Mouse (Mus musculus) layer of hippocampus, adult 2 months (tissue): ENCODE data around the gene Sft2d1. TPM values are rescaled to one million over a fixed set of nuclear protein-coding genes. Genes with fewer than 3 reads are reported as not detected.

Source experiments
- DNase-seq, 2 experiments: peaks; one replicate each; pipeline ENCODE4 v3.0.0; 2022; ENCODE audit warnings: low spot score in 2 of 2
- H3K27ac ChIP-seq: fragments of 200-600 bp; 2 replicates; pipeline ENCODE4 v1.8.1; 2022
- H3K4me3 ChIP-seq: fragments of 200-600 bp; 2 replicates; pipeline ENCODE4 v1.8.1; 2022; ENCODE audit warnings: mild to moderate bottlenecking
- CTCF ChIP-seq: fragments of 200-600 bp; conservative IDR thresholded peaks from 2 replicates; pipeline ENCODE4 v1.8.1; 2022; ENCODE audit warnings: antibody characterized with exemption, mild to moderate bottlenecking, moderate library complexity
- total RNA-seq, 2 experiments: library from RNA; stranded (reverse); gene quantifications; 2 replicates each; pipeline ENCODE4 v1.2.3; 2021

Sft2d1 gene
- total RNA-seq, 2 experiments from 2014 or later = 48.4 to 61.5 TPM

DNA sequence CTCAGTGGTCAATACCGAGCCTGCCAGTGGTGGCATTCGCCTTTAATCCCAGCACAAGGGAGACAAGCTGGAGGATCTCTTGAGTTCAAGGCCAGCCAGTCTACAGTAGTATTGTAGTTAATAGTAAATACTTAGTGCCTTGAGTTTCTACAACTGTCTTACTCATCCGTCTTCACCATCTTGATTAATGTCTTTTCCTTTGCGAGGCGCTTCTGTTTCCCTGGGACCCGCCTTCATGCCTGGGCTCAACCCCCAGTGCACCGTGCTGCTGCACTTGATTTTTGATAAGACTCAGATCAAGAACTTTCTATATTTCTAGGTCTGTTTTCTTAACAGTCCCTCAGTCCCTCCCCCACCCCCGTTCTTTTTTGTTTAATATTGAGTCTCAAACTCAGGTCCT lies 25.8 kb upstream of the Sft2d1 start:
- no peak for TF ChIP-seq CTCF
- H3K27ac ChIP-seq = peak overlapping the region; percentile 100; the same call in 1 of the 2 replicates
- no peak for DNase-seq
- H3K4me3 ChIP-seq = peak overlapping the region; percentile 94

DNA sequence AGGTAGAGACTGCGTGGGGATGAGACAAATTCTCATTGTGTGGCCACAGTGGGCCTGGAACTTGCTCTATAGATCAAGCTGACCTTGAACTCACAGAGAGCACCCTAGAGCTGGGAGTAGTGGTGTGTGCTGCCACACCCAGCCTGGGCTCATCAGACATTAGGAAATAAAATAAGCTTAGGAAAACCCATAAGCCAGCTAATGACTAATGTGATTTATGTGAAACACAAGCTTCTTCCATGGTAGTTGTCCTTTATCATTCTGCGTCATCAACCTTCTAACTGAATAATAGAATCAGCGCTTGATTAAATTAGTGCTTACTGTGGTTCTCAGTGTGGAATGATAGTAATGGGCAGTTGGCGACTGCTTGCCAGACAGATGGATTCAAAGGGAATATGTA lies 23.9 kb upstream of the Sft2d1 start:
- no peak for DNase-seq
- no peak overlapping the region for H3K27ac ChIP-seq
- TF ChIP-seq CTCF = no peak
- no peak overlapping the region for H3K4me3 ChIP-seq

DNA sequence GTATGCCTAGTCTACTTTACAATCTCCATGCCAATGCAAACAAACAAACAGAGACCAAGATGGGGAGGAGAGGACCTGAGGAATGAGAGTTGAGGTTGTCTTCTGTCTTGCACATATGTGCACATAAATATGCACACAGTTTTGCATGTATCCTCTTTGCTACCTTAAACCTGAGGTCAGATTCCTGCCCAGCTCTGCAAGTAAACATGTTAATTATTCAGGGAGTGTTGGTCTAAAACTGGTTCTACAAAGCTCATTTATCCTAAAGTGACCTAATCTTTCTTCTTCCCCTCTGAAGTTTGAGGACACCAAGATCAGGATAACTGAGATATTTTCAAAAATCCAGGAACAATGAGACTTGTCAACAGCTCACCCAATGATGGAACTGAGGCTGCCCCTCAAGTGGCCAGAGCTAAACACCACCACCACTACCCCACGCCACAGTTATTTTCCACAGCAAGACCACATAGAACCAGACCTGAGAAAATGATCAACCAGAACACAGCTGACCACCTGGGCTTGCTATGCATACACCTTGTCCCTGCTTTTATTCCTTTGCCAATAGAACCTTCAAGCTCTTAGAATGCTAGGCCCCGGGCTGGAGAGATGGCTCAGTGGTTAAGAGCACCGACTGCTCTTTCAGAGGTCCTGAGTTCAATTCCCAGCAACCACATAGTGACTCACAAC lies 20.8 kb upstream of the Sft2d1 start:
- Histone ChIP-seq H3K27ac (no peak overlapping the region), H3K4me3 (no peak overlapping the region)
- DNase-seq = no peak
- TF ChIP-seq CTCF = no peak

DNA sequence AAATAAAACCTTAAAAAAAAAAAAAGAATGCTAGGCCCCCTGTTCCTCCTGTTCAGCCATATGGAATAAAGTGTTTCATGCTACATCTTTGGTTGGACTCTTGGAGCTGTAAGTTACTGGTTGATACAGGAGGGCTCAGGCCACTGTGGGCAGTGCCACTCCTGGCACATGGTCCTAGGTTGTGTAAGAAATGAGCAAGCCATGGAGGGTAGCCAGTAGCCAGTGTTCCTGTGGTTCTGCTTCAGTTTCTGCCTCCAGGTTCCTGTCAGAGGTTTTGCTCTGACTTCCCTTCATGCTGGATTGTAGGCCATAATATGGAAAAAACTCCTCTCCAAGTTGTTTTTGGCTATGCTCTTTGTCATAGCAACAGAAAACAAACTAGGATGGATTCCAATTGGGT lies 20.2 kb upstream of the Sft2d1 start:
- no peak for DNase-seq
- no peak for TF ChIP-seq CTCF
- Histone ChIP-seq H3K4me3 (no peak overlapping the region), H3K27ac (no peak overlapping the region)

DNA sequence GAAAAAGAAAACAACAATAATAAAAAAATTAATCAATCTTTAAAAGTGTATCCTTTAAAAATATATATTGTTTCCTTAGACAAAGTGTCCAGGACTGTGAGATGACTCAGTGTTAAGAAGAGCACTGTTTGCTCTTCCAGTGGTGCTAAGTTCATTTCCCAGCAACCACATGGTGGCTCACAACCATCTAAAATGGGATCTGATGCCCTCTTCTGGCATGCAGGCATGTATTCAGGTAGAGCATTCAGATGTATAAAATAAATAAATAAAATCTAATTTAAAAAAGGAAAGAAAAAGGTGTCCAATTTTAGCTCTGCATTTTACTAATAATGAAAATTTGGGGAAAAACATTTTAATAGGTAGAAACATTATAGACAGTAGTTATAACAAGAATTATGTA lies 15.1 kb upstream of the Sft2d1 start:
- peak; percentile 62 for TF ChIP-seq CTCF

DNA sequence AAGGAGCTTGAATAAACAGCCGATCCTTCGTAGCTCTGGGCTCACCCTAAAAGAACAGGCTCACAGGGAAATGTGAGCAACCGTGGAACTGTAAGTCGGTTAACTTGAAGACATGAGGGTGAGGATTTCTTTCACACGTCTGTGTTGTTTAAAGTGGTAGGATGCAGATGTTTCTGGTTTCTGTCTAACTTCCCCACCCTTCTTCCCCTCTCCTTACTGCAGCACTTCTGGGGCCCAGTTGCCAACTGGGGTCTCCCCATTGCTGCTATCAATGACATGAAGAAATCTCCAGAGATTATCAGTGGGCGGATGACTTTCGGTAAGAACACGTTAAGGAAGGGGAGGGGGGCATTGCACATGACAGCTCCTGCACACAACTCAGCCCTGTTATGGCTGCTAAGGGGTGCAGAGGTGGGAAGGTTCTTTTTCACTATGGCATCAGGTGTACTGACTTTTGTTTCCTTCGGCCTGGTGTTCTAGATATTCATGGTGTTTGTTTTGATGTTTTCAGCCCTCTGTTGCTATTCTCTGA lies 14.5 kb upstream of the Sft2d1 start:
- Histone ChIP-seq H3K4me3 (no peak overlapping the region), H3K27ac (no peak overlapping the region)
- DNase-seq = no peak
- TF ChIP-seq CTCF = no peak

More for the DNA sequence above, 15.1 kb upstream of the Sft2d1 start:
- no peak for DNase-seq
- Histone ChIP-seq H3K27ac (no peak overlapping the region), H3K4me3 (no peak overlapping the region)

DNA sequence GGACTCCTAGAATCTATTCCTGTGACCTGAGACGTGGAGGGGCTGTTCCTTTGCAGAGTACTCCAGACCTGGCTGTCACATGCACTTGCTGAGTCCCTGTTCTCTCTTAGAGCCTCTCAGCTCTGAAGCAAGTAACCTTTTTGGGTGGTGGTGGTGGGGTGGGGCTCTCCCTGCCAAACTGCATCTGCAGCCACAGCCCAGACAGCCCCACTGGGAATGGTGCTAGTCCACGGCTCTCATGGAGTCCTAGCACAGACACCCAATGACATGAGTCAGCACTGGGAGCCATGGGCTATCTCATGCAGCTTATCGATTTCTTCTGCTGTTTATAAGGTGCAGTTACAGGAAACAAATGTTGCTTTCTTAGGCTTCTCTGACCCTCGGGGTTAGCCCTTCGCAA lies 13.2 kb upstream of the Sft2d1 start:
- DNase-seq = no peak
- no peak for TF ChIP-seq CTCF
- Histone ChIP-seq H3K4me3 (no peak overlapping the region), H3K27ac (peak overlapping the region; percentile 72; the same call in 1 of the 2 replicates)

DNA sequence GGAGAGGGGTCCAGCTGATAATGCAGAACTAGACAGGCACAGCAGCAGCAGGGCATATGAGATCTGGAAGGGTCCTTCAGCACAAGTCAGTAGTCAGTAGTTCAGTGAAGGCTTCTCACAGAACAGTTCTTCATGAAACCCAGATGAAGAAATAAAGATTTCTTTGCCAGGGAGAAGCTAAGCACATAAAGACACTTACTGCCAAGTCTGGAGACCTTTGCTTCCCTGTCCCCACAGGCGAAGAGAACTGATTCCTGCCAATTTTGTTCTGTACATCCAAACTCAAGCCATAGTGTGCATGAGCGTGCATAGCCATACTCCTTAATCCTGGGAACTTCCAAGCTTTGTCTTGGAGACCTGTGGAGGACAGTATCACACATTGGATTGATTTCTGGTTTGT lies 12.6 kb upstream of the Sft2d1 start:
- no peak for DNase-seq
- Histone ChIP-seq H3K27ac (peak overlapping the region; percentile 72; the same call in 1 of the 2 replicates), H3K4me3 (no peak overlapping the region)
- no peak for TF ChIP-seq CTCF

DNA sequence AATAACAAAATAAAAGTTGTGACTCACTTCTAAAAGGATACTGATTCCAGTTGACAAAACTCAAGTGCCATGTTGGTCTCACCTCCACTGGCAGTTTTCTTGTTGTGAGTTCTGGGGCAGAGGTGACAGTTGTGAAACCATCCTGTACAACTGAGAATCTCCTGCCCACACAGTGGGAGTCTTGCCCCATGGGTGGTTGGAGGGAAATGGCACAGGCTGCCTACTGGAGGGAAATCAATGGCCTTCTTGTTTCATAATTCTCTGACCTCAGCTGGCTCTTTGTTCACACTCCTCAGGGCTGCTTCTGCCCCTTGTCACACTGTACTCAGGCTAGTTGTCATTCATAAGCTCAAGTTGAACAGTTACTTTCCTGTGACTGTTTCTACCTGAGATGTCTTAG lies 11.4 kb upstream of the Sft2d1 start:
- H3K27ac ChIP-seq = peak overlapping the region; percentile 72; the same call in 1 of the 2 replicates
- DNase-seq = no peak
- no peak for TF ChIP-seq CTCF
- no peak overlapping the region for H3K4me3 ChIP-seq

DNA sequence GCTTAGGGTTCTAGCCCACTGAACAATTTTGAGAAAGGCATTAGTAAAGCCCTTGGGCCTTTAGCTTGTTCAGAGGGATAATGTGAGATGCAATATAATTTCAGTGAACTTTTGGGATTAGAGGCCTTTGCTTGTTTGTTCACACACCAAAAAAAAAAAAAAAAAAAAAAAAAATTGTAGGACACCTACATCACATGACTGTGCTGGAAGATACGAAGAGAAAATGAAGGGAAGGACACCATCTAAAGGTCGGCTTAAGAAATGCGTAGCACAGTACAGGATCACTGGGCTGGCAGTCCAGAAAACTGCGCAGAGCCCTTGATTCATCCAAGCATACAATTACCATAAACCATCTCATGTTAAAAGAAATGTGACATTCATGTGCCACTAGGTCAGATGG lies 9.4 kb upstream of the Sft2d1 start:
- no peak overlapping the region for H3K4me3 ChIP-seq
- TF ChIP-seq CTCF = peak; percentile 66
- no peak overlapping the region for H3K27ac ChIP-seq
- no peak for DNase-seq

DNA sequence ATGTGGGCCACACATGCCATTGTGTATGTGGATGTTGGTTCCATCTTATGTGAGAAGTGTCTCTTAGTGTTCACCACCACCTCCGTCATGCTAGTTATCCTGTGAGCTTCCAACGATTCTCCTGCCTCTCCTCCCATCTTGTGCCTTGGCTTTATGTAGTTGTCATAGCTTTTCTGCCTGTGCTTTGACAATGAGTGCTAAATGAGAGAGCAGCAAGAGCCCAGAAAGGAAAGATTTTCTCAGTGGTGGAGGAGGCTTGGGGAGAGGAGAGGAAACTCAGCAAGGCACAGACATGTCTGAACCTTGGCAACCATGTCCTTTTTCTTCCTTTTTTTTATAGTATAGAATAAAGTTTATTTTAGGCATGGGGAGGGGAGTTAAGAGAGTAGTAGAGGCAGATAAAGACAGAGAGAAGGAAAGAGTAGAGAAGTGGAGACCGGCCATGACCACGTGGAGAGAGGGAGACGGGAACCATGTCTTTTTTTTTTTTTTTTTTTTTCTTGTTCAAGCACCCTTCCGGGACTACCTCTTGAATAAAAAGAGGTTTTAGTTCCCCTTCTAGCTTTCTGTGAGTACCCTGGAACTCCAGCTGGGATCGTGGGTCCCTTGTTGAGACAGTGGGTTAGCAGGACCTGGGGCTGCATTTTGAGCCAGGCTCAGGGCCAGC lies 8.0 kb upstream of the Sft2d1 start:
- no peak for DNase-seq
- Histone ChIP-seq H3K4me3 (no peak overlapping the region), H3K27ac (no peak overlapping the region)
- no peak for TF ChIP-seq CTCF

DNA sequence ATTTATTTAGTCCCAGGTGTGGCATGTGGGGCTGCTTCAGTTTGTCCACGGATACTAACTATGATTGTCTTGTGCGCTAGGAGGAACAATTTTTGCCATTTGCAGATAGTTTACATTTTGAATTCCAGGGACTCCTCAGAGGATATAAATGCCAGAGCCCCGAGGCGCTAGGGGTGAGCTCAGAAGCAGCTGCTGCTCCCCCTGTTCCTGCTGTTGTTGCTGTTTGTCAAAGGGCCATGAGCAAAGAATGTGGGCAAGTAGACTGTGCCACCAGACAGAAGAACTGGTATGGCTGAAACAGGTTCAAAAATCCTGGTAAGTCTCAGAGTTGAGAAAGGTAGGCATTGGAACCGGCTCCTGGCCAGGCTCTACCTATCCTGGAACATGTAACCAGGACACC lies 7.2 kb upstream of the Sft2d1 start:
- no peak for TF ChIP-seq CTCF
- no peak overlapping the region for H3K27ac ChIP-seq
- no peak overlapping the region for H3K4me3 ChIP-seq
- DNase-seq = no peak

DNA sequence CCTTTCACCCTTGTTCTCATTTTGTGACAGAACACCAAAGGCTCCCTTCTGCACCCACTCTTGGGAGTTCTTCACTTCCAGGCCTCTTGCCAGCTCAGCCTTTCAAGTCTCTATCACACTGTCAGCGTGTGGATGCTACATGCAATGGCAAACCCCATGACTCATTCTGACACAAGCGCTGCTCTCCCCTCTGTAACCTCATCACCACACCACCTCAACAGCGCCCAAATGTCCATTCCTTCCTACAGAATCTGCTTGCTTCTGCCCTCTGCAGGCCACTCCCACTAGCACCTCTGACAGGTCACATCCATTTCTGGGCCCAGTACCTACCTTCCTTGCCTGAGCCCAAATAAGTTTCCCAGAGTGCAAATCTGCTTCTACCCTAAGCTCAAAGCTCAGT lies 5.1 kb upstream of the Sft2d1 start:
- TF ChIP-seq CTCF = peak; percentile 48
- H3K27ac ChIP-seq = no peak overlapping the region
- DNase-seq = no peak
- no peak overlapping the region for H3K4me3 ChIP-seq

DNA sequence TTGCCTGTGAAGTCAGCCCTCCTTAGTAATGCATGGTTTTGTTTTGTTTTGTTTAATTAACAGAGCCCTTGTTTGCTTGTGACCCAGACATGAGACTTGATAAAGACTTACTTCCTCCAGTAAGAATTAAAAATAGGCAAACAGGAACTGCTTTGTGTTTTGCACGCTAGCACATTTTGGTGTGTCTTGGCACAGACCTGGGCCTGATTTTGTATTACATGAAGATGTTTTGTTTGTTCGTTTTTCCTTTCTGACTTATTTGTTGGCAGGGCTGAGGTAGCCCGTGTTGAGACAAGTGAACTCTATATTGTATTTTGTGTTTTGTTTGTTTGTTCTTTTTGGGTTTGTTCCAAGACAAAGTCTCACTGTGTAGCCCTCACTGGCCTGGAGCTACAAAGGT lies 849 bp downstream of the Sft2d1 start:
- Histone ChIP-seq H3K27ac (peak overlapping the region; percentile 94), H3K4me3 (peak overlapping the region; percentile 80)
- TF ChIP-seq CTCF = no peak
- no peak for DNase-seq
